Mouse (Mus musculus): ENCODE results near the gene Mei4.

- TF ChIP-seq CTCF (IDR thresholded peaks at IDR 0.05; ENCODE audit: control insufficient read depth, insufficient read depth, insufficient read length), result no peak
- no peak for TF ChIP-seq MYOG (IDR thresholded peaks at IDR 0.05; ENCODE audit: control insufficient read depth, extremely low read depth, insufficient read length)
- TF ChIP-seq USF1 (IDR thresholded peaks at IDR 0.05; ENCODE audit: low read depth), result no peak
- no peak for TF ChIP-seq MAX (IDR thresholded peaks at IDR 0.05)
- no peak for TF ChIP-seq CEBPB (IDR thresholded peaks at IDR 0.05; ENCODE audit: low read depth)
These were observed 105.5 kb downstream of the Mei4 start for GRCm38 (mm10) chr9:81968935-81969334.

All from C2C12 (cell line).